In genomic region chr12:108553079-108553478, GRCm38 (mm10) we compare ENCODE assay signal across 12 mouse cellular contexts. TPM values are rescaled to one million over a fixed set of nuclear protein-coding genes. Genes with fewer than 3 reads are reported as not detected.
DNase-seq lines count a peak whose midpoint lies in the region; ATAC-seq lines count a peak whose summit lies in the region.
"Had no signal": no experiment of that assay in that cellular context is flagged by ENCODE, and none has a peak within 500 bp of the region (broad histone marks: within the 10 kb centered on the region; RNA-seq: fewer than 3 reads in every experiment).

No protein-coding gene starts in this region.

- H3K9ac ChIP-seq in forebrain, embryonic 14.5 days (ENCODE audit: low read length): no peak overlapping the region
- no peak overlapping the region for H3K9ac ChIP-seq in forebrain, embryonic 13.5 days
- H3K9ac ChIP-seq in midbrain, embryonic 13.5 days (replicated peaks): no peak overlapping the region
- no peak overlapping the region for H3K9ac ChIP-seq in midbrain, embryonic 16.5 days (ENCODE audit: low read depth, low read length)
- H3K9ac ChIP-seq: kidney, embryonic 15.5 days had no signal

- H3K4me2 ChIP-seq in forebrain, embryonic 14.5 days (ENCODE audit: low read length): no peak overlapping the region
- H3K4me2 ChIP-seq in forebrain, embryonic 13.5 days: no peak overlapping the region
- H3K4me2 ChIP-seq in midbrain, embryonic 13.5 days (replicated peaks): no peak overlapping the region
- no peak overlapping the region for H3K4me2 ChIP-seq in midbrain, embryonic 16.5 days (ENCODE audit: low read length)
- H3K4me2 ChIP-seq: kidney, embryonic 15.5 days had no signal

- WGBS in forebrain, embryonic 14.5 days: 52% methylated on average over 6 of the region's 6 CpGs
- WGBS in forebrain, embryonic 13.5 days: 50% methylated on average over 6 of the region's 6 CpGs
- 54% methylated on average over 6 of the region's 6 CpGs for WGBS in midbrain, embryonic 13.5 days
- WGBS in midbrain, embryonic 16.5 days: 36% methylated on average over 6 of the region's 6 CpGs
- WGBS in heart, embryonic 10.5 days: 12% methylated on average over 6 of the region's 6 CpGs

- H3K4me3 ChIP-seq in forebrain, embryonic 14.5 days (ENCODE audit: low read depth, low read length): no peak overlapping the region
- no peak overlapping the region for H3K4me3 ChIP-seq in forebrain, embryonic 13.5 days
- H3K4me3 ChIP-seq in midbrain, embryonic 13.5 days (replicated peaks): no peak overlapping the region
- H3K4me3 ChIP-seq in midbrain, embryonic 16.5 days (ENCODE audit: low read depth, low read length): no peak overlapping the region
- no peak overlapping the region for H3K4me3 ChIP-seq in heart, embryonic 10.5 days
- H3K4me3 ChIP-seq: kidney, embryonic 15.5 days; megakaryocyte, embryonic 14.5 days had no signal

- no peaks in the 10 kb centered on the region for H3K36me3 ChIP-seq in forebrain, embryonic 14.5 days (ENCODE audit: control insufficient read depth, insufficient read depth, low read length)
- no peaks in the 10 kb centered on the region for H3K36me3 ChIP-seq in forebrain, embryonic 13.5 days (ENCODE audit: poor library complexity, severe bottlenecking)
- no peaks in the 10 kb centered on the region for H3K36me3 ChIP-seq in midbrain, embryonic 13.5 days
- no peaks in the 10 kb centered on the region for H3K36me3 ChIP-seq in midbrain, embryonic 16.5 days (ENCODE audit: control insufficient read depth, insufficient read depth, low read length)
- H3K36me3 ChIP-seq in heart, embryonic 10.5 days: no peaks in the 10 kb centered on the region
- H3K36me3 ChIP-seq: kidney, embryonic 15.5 days had no signal

- no peak overlapping the region for H3K27ac ChIP-seq in forebrain, embryonic 14.5 days (ENCODE audit: low read depth, low read length)
- no peak overlapping the region for H3K27ac ChIP-seq in forebrain, embryonic 13.5 days
- H3K27ac ChIP-seq in midbrain, embryonic 13.5 days: 0 out of 2 replicates have a peak overlapping the region, but pooled peaks have one; percentile 2
- H3K27ac ChIP-seq in midbrain, embryonic 16.5 days (ENCODE audit: low read length): no peak overlapping the region
- H3K27ac ChIP-seq in heart, embryonic 10.5 days: peak overlapping the region; percentile 25; the same call in 1 of the 2 replicates
- H3K27ac ChIP-seq: kidney, embryonic 15.5 days had no signal

- peaks cover 28% of the 10 kb centered on the region for H3K4me1 ChIP-seq in forebrain, embryonic 14.5 days (ENCODE audit: control insufficient read depth, insufficient read depth, low read length)
- peaks cover 37% of the 10 kb centered on the region for H3K4me1 ChIP-seq in forebrain, embryonic 13.5 days
- peaks cover 38% of the 10 kb centered on the region for H3K4me1 ChIP-seq in midbrain, embryonic 13.5 days (replicated peaks)
- peaks cover 23% of the 10 kb centered on the region for H3K4me1 ChIP-seq in midbrain, embryonic 16.5 days (ENCODE audit: control insufficient read depth, insufficient read depth, low read length)
- peaks cover 27% of the 10 kb centered on the region for H3K4me1 ChIP-seq in heart, embryonic 10.5 days

- no peaks in the 10 kb centered on the region for H3K9me3 ChIP-seq in forebrain, embryonic 14.5 days (replicated peaks; ENCODE audit: control insufficient read depth, low read length)
- H3K9me3 ChIP-seq in forebrain, embryonic 13.5 days (replicated peaks): no peaks in the 10 kb centered on the region
- no peaks in the 10 kb centered on the region for H3K9me3 ChIP-seq in midbrain, embryonic 13.5 days
- no peaks in the 10 kb centered on the region for H3K9me3 ChIP-seq in midbrain, embryonic 16.5 days (replicated peaks; ENCODE audit: control insufficient read depth, low read length, poor library complexity, severe bottlenecking)
- H3K9me3 ChIP-seq in heart, embryonic 10.5 days: no peaks in the 10 kb centered on the region
- H3K9me3 ChIP-seq: kidney, embryonic 15.5 days had no signal

- peak; percentile 7 for DNase-seq in forebrain, embryonic 14.5 days (ENCODE audit: low spot score)
- DNase-seq in heart, embryonic 10.5 days (ENCODE audit: low spot score): no peak
- peak; percentile 48 for DNase-seq in lung, postnatal 10 days
- DNase-seq in liver: no peak
- no peak for DNase-seq in layer of hippocampus, postnatal 36 days
- DNase-seq: retina, postnatal 1 day; thymus, postnatal 36 days had no signal

- H3K27me3 ChIP-seq in forebrain, embryonic 14.5 days (replicated peaks; ENCODE audit: control insufficient read depth, insufficient read depth, low read length): no peaks in the 10 kb centered on the region
- H3K27me3 ChIP-seq in forebrain, embryonic 13.5 days: no peaks in the 10 kb centered on the region
- H3K27me3 ChIP-seq in midbrain, embryonic 13.5 days: no peaks in the 10 kb centered on the region
- no peaks in the 10 kb centered on the region for H3K27me3 ChIP-seq in midbrain, embryonic 16.5 days (ENCODE audit: control insufficient read depth, insufficient read depth, low read depth, low read length)
- H3K27me3 ChIP-seq in heart, embryonic 10.5 days (ENCODE audit: insufficient read depth, poor library complexity, severe bottlenecking): no peaks in the 10 kb centered on the region

- no peak for ATAC-seq in forebrain, embryonic 14.5 days
- no peak for ATAC-seq in forebrain, embryonic 13.5 days
- ATAC-seq in midbrain, embryonic 13.5 days: no peak
- no peak for ATAC-seq in midbrain, embryonic 16.5 days

RNA-seq across cellular contexts. Expression of gene Evl, which starts 1.4 kb away (rescaled TPM):
- polyA plus RNA-seq in forebrain, embryonic 14.5 days (2014; fragmentation: Nextera tagmentation; extraction: Ambion mirVana): 208 and 232 TPM in 2 replicates
- polyA plus RNA-seq in forebrain, embryonic 13.5 days (2015; fragmentation: Nextera tagmentation; extraction: Ambion mirVana): 147 and 159 TPM in 2 replicates
- polyA plus RNA-seq in midbrain, embryonic 13.5 days (2015; fragmentation: Nextera tagmentation; extraction: Ambion mirVana): 200 and 204 TPM in 2 replicates
- 268 and 272 TPM in 2 replicates for polyA plus RNA-seq in midbrain, embryonic 16.5 days (2015; fragmentation: Nextera tagmentation; extraction: Ambion mirVana)
- polyA plus RNA-seq in heart, embryonic 10.5 days (2016; fragmentation: Nextera tagmentation; extraction: Ambion mirVana): 29.6 and 42.5 TPM in 2 replicates
- total RNA-seq in layer of hippocampus, postnatal 36 days (2021): 100 to 1,000 TPM; 191 TPM

Comparison
In these comparisons a context has a peak if more than half of its experiments do, and no peak if none do; other contexts are left out.
1. H3K27ac ChIP-seq: peak in midbrain, embryonic 13.5 days (single experiment) and heart, embryonic 10.5 days (single experiment); none in forebrain, embryonic 14.5 days (single experiment), forebrain, embryonic 13.5 days (single experiment) and midbrain, embryonic 16.5 days (single experiment).
2. DNase-seq: peak in forebrain, embryonic 14.5 days (single experiment) and lung, postnatal 10 days (single experiment); none in heart, embryonic 10.5 days (single experiment), liver (single experiment) and layer of hippocampus, postnatal 36 days (0 of 2).